Mouse (Mus musculus): Measurements from ENCODE around the gene Svs3b. TPM values are rescaled to one million over a fixed set of nuclear protein-coding genes. Genes with fewer than 3 reads are reported as not detected.
"Not testable (repeated sequence)": the region's sequence is repeated elsewhere in the genome, so short reads cannot be mapped to it uniquely, and the experiment has no call there.

Gene Svs3b
- total RNA-seq (2021): not detected

GRCm38 (mm10) chr2:164256540-164256939, at the start of gene Svs3b:
Gene Svs3b, minus strand, starts transcription at chr2:164256640.
- intact Hi-C loops (cut with DNase I): loop anchor here (2.0 kb wide), 1 partner anchor 34 kb away; no protein-coding TSS in a partner anchor
- not testable (repeated sequence) for DNase-seq

- intact Hi-C loops (cut with DNase I); DNase-seq: not testable (repeated sequence)
Measured at GRCm38 (mm10) chr2:164288968-164289367, 32.5 kb upstream of the Svs3b start, which contains the start of gene Svs3a. Gene Svs3a, plus strand, starts transcription at chr2:164289268.

GRCm38 (mm10) chr2:164278359-164278758, 21.9 kb upstream of the Svs3b start, which contains the start of gene Svs4:
Gene Svs4, minus strand, starts transcription at chr2:164278459.
- no peak for DNase-seq
- intact Hi-C loops (cut with DNase I): no loop called here

GRCm38 (mm10) chr2:164238366-164238765, 18.1 kb downstream of the Svs3b start, which contains the start of gene Svs2:
Gene Svs2, minus strand, starts transcription at chr2:164238466.
- intact Hi-C loops (cut with DNase I): no loop called here
- no peak for DNase-seq

GRCm38 (mm10) chr2:164232671-164233070, 23.8 kb downstream of the Svs3b start:
- DNase-seq: no peak
- intact Hi-C loops (cut with DNase I): no loop called here

- intact Hi-C loops (cut with DNase I): no loop called here
- DNase-seq: no peak
Measured at GRCm38 (mm10) chr2:164228361-164229070, 27.9 kb downstream of the Svs3b start.

GRCm38 (mm10) chr2:164221522-164221921, 34.9 kb downstream of the Svs3b start, which contains the start of gene Wfdc15b:
Gene Wfdc15b, minus strand, starts transcription at chr2:164221660.
- intact Hi-C loops (cut with DNase I): no loop called here

GRCm38 (mm10) chr2:164219295-164219694, 37.1 kb downstream of the Svs3b start:
- no peak for DNase-seq
- intact Hi-C loops (cut with DNase I): no loop called here

More at GRCm38 (mm10) chr2:164221522-164221921, 34.9 kb downstream of the Svs3b start, which contains the start of gene Wfdc15b:
- no peak for DNase-seq

- intact Hi-C loops (cut with DNase I): no loop called here
- DNase-seq: no peak
Measured at GRCm38 (mm10) chr2:164212711-164213110, 43.7 kb downstream of the Svs3b start.

- no peak for DNase-seq
- intact Hi-C loops (cut with DNase I): no loop called here
Measured at GRCm38 (mm10) chr2:164210892-164211291, 45.5 kb downstream of the Svs3b start.

GRCm38 (mm10) chr2:164206676-164207075, 49.8 kb downstream of the Svs3b start:
- intact Hi-C loops (cut with DNase I): no loop called here
- no peak for DNase-seq

- DNase-seq; intact Hi-C loops (cut with DNase I): not testable (repeated sequence)
Measured at GRCm38 (mm10) chr2:164206011-164206410, 50.4 kb downstream of the Svs3b start.

Other genes starting within 250 kb of the Svs3b start
- under 1 TPM; 0.77 to 0.91 TPM for gene Pabpc1l, start 231.2 kb downstream of the Svs3b start, total RNA-seq (2021)
- 10 to 100 TPM; 20.9 to 21.4 TPM for gene Stk4, start 186.3 kb downstream of the Svs3b start, total RNA-seq (2021)
- 10 to 100 TPM; 22.8 to 25.9 TPM for gene Tomm34, start 185.5 kb downstream of the Svs3b start, total RNA-seq (2021)
- gene Kcns1, start 85.5 kb downstream of the Svs3b start, total RNA-seq (2021): under 1 TPM; 0.14 to 0.15 TPM
- gene Wfdc5, start 73.9 kb downstream of the Svs3b start, total RNA-seq (2021): not detected
- not detected for gene Wfdc12, start 66.0 kb downstream of the Svs3b start, total RNA-seq (2021)
- gene Wfdc15a, start 56.5 kb downstream of the Svs3b start, total RNA-seq (2021): not detected
- not detected for gene Wfdc15b, start 35.0 kb downstream of the Svs3b start, total RNA-seq (2021)
- gene Svs2, start 18.2 kb downstream of the Svs3b start, total RNA-seq (2021): not detected
- not detected for gene Svs4, start 21.8 kb upstream of the Svs3b start, total RNA-seq (2021)
- gene Svs3a, start 32.6 kb upstream of the Svs3b start, total RNA-seq (2021): not detected
- gene Svs6, start 60.1 kb upstream of the Svs3b start, total RNA-seq (2021): not detected
- not detected for gene Svs5, start 76.1 kb upstream of the Svs3b start, total RNA-seq (2021)
- gene Slpi, start 132.5 kb upstream of the Svs3b start, total RNA-seq (2021): under 1 TPM; 0.45 to 0.77 TPM
- gene Rbpjl, start 146.5 kb upstream of the Svs3b start, total RNA-seq (2021): not detected
- gene Matn4, start 148.5 kb upstream of the Svs3b start, total RNA-seq (2021): 1 to 10 TPM; 1.2 to 2.3 TPM
- 10 to 100 TPM; 24.3 to 39.3 TPM for gene Sdc4, start 187.2 kb upstream of the Svs3b start, total RNA-seq (2021)
- gene Sys1, start 200.3 kb upstream of the Svs3b start, total RNA-seq (2021): 10 to 100 TPM; 21.3 to 25.1 TPM
- 1 to 10 TPM; 5.5 to 7.4 TPM for gene Gm20458, start 204.3 kb upstream of the Svs3b start, total RNA-seq (2021)
- not detected for gene Trp53tg5, start 217.1 kb upstream of the Svs3b start, total RNA-seq (2021)
- 10 to 100 TPM; 17.1 to 18.9 TPM for gene Dbndd2, start 229.5 kb upstream of the Svs3b start, total RNA-seq (2021)
- gene Pigt, start 240.9 kb upstream of the Svs3b start, total RNA-seq (2021): 10 to 100 TPM; 56.4 to 56.8 TPM

Measured in heart, postnatal 10 days (tissue).